Mouse (Mus musculus) hindbrain, postnatal 0 days (tissue): Measurements from ENCODE around the gene Rabl3. TPM values are rescaled to one million over a fixed set of nuclear protein-coding genes. Genes with fewer than 3 reads are reported as not detected.

Source experiments
- ATAC-seq: fragments of 200-750 bp; cut with Nextera tagmentation; 2 replicates; pipeline ENCODE4 v1.8.0; 2017; ENCODE audit warnings: mild to moderate bottlenecking, moderate TSS enrichment, moderate library complexity
- DNase-seq: peaks from one replicate; pipeline ENCODE4 v3.0.0-alpha.2; 2015; ENCODE audit warnings: low spot score
- H3K27ac ChIP-seq: fragments of 300-500 bp; sonication (generic); 2 replicates; pipeline ENCODE4 v1.5.1; 2014; ENCODE audit warnings: mild to moderate bottlenecking
- H3K27me3 ChIP-seq: fragments of 300-500 bp; sonication (generic); 2 replicates; pipeline ENCODE4 v1.6.1; 2014; ENCODE audit warnings: low read length, mixed read lengths; ENCODE audit not compliant: insufficient read depth
- H3K36me3 ChIP-seq: fragments of 300-500 bp; sonication (generic); 2 replicates; pipeline ENCODE4 v1.6.1; 2014; ENCODE audit warnings: low read length, mixed read lengths; ENCODE audit not compliant: insufficient read depth
- H3K4me1 ChIP-seq: fragments of 300-500 bp; sonication (generic); 2 replicates; pipeline ENCODE4 v1.6.1; 2014; ENCODE audit warnings: antibody characterized with exemption, low read length, mixed read lengths; ENCODE audit not compliant: insufficient read depth
- H3K4me2 ChIP-seq: fragments of 300-500 bp; sonication (generic); 2 replicates; pipeline ENCODE4 v1.6.1; 2014; ENCODE audit warnings: low read depth, mild to moderate bottlenecking, low read length, moderate library complexity, mixed read lengths
- H3K4me3 ChIP-seq: fragments of 300-500 bp; sonication (generic); 2 replicates; pipeline ENCODE4 v1.5.1; 2014; ENCODE audit warnings: low read length
- H3K9ac ChIP-seq: fragments of 300-500 bp; sonication (generic); replicated peaks from 2 replicates; pipeline ENCODE4 v1.6.1; 2014; ENCODE audit warnings: mild to moderate bottlenecking, low read length, moderate library complexity, mixed read lengths
- H3K9me3 ChIP-seq: fragments of 300-500 bp; sonication (generic); 2 replicates; pipeline ENCODE4 v1.6.1; 2016; ENCODE audit warnings: low read length, mixed read lengths
- CTCF ChIP-seq: IDR thresholded peaks from 2 replicates; pipeline ENCODE4 v1.5.1; 2016; ENCODE audit warnings: antibody characterized with exemption, control low read depth, low read depth
- WGBS: fragments of 180-500 bp; shearing (Covaris S2); extraction: QIAGEN DNeasy Blood & Tissue Kit; methylation state at CpG from one replicate; pipeline ENCODE4 v1.1.7; 2014; 5-methylcytosine and 5-hydroxymethylcytosine counted together
- polyA plus RNA-seq: library from polyadenylated mRNA; unstranded; fragments of >200 nt; fragmentation: Nextera tagmentation; extraction: Ambion mirVana; gene quantifications from 2 replicates; pipeline ENCODE4 v1.2.1, GENCODE M21; 2015
- total RNA-seq: library from RNA; depleted of rRNA; stranded (reverse); fragments of >200 nt; gene quantifications from 2 replicates; pipeline ENCODE4 v1.2.3, GENCODE M21; 2014

Rabl3 gene
- total and polyA plus RNA-seq, 2 experiments from 2014 or later: 6.8 to 13.8 TPM

GRCm38 (mm10) chr16:37585129-37585563 is 45.5 kb downstream of the Rabl3 start:
- peak overlapping the region; percentile 55 for H3K4me2 ChIP-seq
- no peak overlapping the region for H3K4me3 ChIP-seq
- H3K9me3 ChIP-seq: no peaks in the 10 kb centered on the region
- WGBS: 45% methylated on average over 8 of the region's 8 CpGs
- no peaks in the 10 kb centered on the region for H3K36me3 ChIP-seq
- TF ChIP-seq CTCF: no peak
- no peaks in the 10 kb centered on the region for H3K27me3 ChIP-seq
- H3K27ac ChIP-seq: peak overlapping the region; percentile 80
- DNase-seq (no peak), ATAC-seq (0 out of 2 replicates have a peak, but pooled peaks have one; percentile 1)
- H3K9ac ChIP-seq: no peak overlapping the region; the same call in 1 of the 2 replicates
- H3K4me1 ChIP-seq: peaks cover 9% of the 10 kb centered on the region

- no peaks in the 10 kb centered on the region for H3K9me3 ChIP-seq
- no peaks in the 10 kb centered on the region for H3K27me3 ChIP-seq
- no peak overlapping the region for H3K27ac ChIP-seq
- ATAC-seq (no peak), DNase-seq (peak; percentile 60)
- H3K9ac ChIP-seq: no peak overlapping the region
- WGBS: 53% methylated on average over 3 of the region's 3 CpGs
- peaks cover 12% of the 10 kb centered on the region; the same call in 1 of the 2 replicates for H3K4me1 ChIP-seq
- no peak for TF ChIP-seq CTCF
- H3K4me3 ChIP-seq: no peak overlapping the region
- H3K4me2 ChIP-seq: no peak overlapping the region
- no peaks in the 10 kb centered on the region for H3K36me3 ChIP-seq
These were observed 51.2 kb downstream of the Rabl3 start for GRCm38 (mm10) chr16:37590921-37591320.

- no peaks in the 10 kb centered on the region for H3K36me3 ChIP-seq
- H3K4me1 ChIP-seq: peaks cover 12% of the 10 kb centered on the region; the same call in 1 of the 2 replicates
- H3K4me2 ChIP-seq: no peak overlapping the region
- DNase-seq: no peak
- TF ChIP-seq CTCF: no peak
- H3K27ac ChIP-seq: no peak overlapping the region
- no peak for ATAC-seq
- no peaks in the 10 kb centered on the region for H3K9me3 ChIP-seq
- 90% methylated on average over 8 of the region's 8 CpGs for WGBS
- H3K4me3 ChIP-seq: no peak overlapping the region
- H3K9ac ChIP-seq: no peak overlapping the region
- H3K27me3 ChIP-seq: no peaks in the 10 kb centered on the region
These were observed 51.9 kb downstream of the Rabl3 start for GRCm38 (mm10) chr16:37591551-37591950.

DNA sequence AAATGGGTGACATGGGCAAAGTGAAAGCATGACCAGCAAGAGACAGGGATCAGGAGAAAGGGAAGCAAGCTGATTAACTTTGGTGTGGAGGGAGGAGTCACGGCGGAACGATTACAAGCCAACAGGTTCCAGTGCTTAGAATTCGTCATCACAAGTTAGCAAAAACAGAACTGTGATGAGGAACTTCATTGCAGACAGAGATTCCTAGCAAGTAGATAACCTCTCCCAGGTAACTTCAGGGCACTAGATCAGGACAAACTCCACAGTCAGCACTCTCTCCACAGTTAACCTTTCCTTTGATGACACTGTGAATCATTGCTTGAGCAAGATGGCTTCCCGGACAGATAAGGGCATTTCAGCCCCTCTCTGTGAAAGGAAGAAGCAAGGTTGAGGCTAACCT is 57.7 kb downstream of the Rabl3 start:
- H3K27ac ChIP-seq: no peak overlapping the region
- WGBS: 70% methylated on average over 5 of the region's 5 CpGs

DNA sequence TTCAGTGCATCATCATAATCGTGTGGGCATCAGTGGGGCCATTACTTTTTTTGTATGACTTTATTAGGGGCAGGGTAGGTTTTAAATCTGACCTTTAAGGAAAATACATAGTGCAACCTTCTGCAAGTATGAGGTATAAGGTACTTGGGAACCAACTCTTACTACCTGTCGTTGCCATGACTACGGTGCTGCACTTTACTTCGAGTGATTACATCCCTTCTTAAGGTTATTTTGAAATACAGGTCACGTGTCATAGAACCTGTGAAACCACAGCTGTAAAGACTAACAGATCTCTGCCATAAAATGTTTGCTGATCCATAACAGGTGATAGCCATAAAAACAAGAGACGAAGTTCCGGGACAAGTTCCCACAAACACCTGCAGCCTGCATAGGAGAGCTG is 58.8 kb downstream of the Rabl3 start:
- DNase-seq: no peak
- Histone ChIP-seq H3K36me3 (no peaks in the 10 kb centered on the region), H3K27ac (no peak overlapping the region), H3K4me2 (no peak overlapping the region), H3K27me3 (no peaks in the 10 kb centered on the region), H3K9ac (no peak overlapping the region), H3K4me1 (no peaks in the 10 kb centered on the region), H3K4me3 (no peak overlapping the region), H3K9me3 (no peaks in the 10 kb centered on the region)
- TF ChIP-seq CTCF: no peak
- no peak for ATAC-seq
- WGBS: 87% methylated on average over 7 of the region's 7 CpGs

More for the DNA sequence above, 57.7 kb downstream of the Rabl3 start:
- Histone ChIP-seq H3K9ac (no peak overlapping the region), H3K27me3 (no peaks in the 10 kb centered on the region), H3K36me3 (no peaks in the 10 kb centered on the region), H3K4me3 (no peak overlapping the region), H3K4me1 (no peaks in the 10 kb centered on the region), H3K9me3 (no peaks in the 10 kb centered on the region), H3K4me2 (no peak overlapping the region)
- no peak for DNase-seq
- TF ChIP-seq CTCF: no peak
- no peak for ATAC-seq

GRCm38 (mm10) chr16:37599326-37599725 is 59.6 kb downstream of the Rabl3 start:
- Histone ChIP-seq H3K4me2 (no peak overlapping the region), H3K4me1 (no peaks in the 10 kb centered on the region), H3K27ac (no peak overlapping the region), H3K36me3 (no peaks in the 10 kb centered on the region), H3K4me3 (no peak overlapping the region), H3K9me3 (no peaks in the 10 kb centered on the region), H3K27me3 (no peaks in the 10 kb centered on the region), H3K9ac (no peak overlapping the region)
- TF ChIP-seq CTCF: no peak
- WGBS: 72% methylated on average over 3 of the region's 3 CpGs
- ATAC-seq (no peak), DNase-seq (no peak)

GRCm38 (mm10) chr16:37603431-37603830 is 63.7 kb downstream of the Rabl3 start:
- no peak overlapping the region for H3K4me2 ChIP-seq
- no peak overlapping the region for H3K27ac ChIP-seq
- 93% methylated on average over 1 of the region's 1 CpGs for WGBS
- no peaks in the 10 kb centered on the region for H3K4me1 ChIP-seq
- no peak overlapping the region for H3K4me3 ChIP-seq
- DNase-seq (no peak), ATAC-seq (no peak)
- no peaks in the 10 kb centered on the region for H3K9me3 ChIP-seq
- H3K9ac ChIP-seq: no peak overlapping the region
- no peaks in the 10 kb centered on the region for H3K36me3 ChIP-seq
- no peak for TF ChIP-seq CTCF
- no peaks in the 10 kb centered on the region for H3K27me3 ChIP-seq
